Mouse (Mus musculus) liver, embryonic 14.5 days (tissue): ENCODE data around the gene Laptm5. TPM values are rescaled to one million over a fixed set of nuclear protein-coding genes. Genes with fewer than 3 reads are reported as not detected.

ENCODE experiments used
- ATAC-seq: fragments of 200-750 bp; cut with Nextera tagmentation; 2 replicates; pipeline ENCODE4 v1.8.0; 2017; ENCODE audit warnings: moderate number of reproducible peaks, mild to moderate bottlenecking, moderate library complexity; ENCODE audit not compliant: insufficient read depth
- DNase-seq, 3 experiments: peaks; one replicate each; pipeline ENCODE4 v3.0.0-alpha.2; 2012 to 2013; ENCODE audit warnings: low read depth in 3 of 3, low spot score in 3 of 3
- H3K27ac ChIP-seq: fragments of 300-500 bp; sonication (generic); 2 replicates; pipeline ENCODE4 v1.5.1; 2014; ENCODE audit warnings: moderate library complexity, mild to moderate bottlenecking, control low read depth, inconsistent platforms
- H3K27me3 ChIP-seq: fragments of 300-500 bp; sonication (generic); 2 replicates; pipeline ENCODE4 v1.6.1; 2014; ENCODE audit warnings: mild to moderate bottlenecking, low read length, moderate library complexity; ENCODE audit not compliant: control insufficient read depth, insufficient read depth
- H3K36me3 ChIP-seq: fragments of 300-500 bp; sonication (generic); replicated peaks from 2 replicates; pipeline ENCODE4 v1.6.1; 2014; ENCODE audit warnings: low read depth; ENCODE audit not compliant: control insufficient read depth, insufficient read depth
- H3K4me1 ChIP-seq, 2 experiments: fragments of 200-500 bp in 1 of 2; fragments of 300-500 bp in 1 of 2; sonication (generic) in 1 of 2; replicated peaks; 2 replicates each; pipeline ENCODE4 v1.6.1; 2012 to 2014; ENCODE audit warnings: antibody characterized with exemption in 1 of 2, inconsistent platforms in 1 of 2, low read length in 1 of 2; ENCODE audit not compliant: control insufficient read depth in 2 of 2, insufficient read depth in 2 of 2
- H3K4me2 ChIP-seq: fragments of 300-500 bp; sonication (generic); 2 replicates; pipeline ENCODE4 v1.6.1; 2014; ENCODE audit warnings: low read depth, mild to moderate bottlenecking, control low read depth, moderate library complexity
- H3K4me3 ChIP-seq, 2 experiments: fragments of 200-500 bp in 1 of 2; fragments of 300-500 bp in 1 of 2; sonication (generic) in 1 of 2; 2 replicates each; pipeline ENCODE4 v1.5.1; 2012 to 2014; ENCODE audit warnings: low read depth in 2 of 2, low read length in 2 of 2, mild to moderate bottlenecking in 2 of 2, control low read depth in 1 of 2, inconsistent platforms in 1 of 2, moderate library complexity in 1 of 2; ENCODE audit not compliant: insufficient read depth in 1 of 2
- H3K9ac ChIP-seq: fragments of 300-500 bp; sonication (generic); replicated peaks from 2 replicates; pipeline ENCODE4 v1.6.1; 2014; ENCODE audit warnings: mild to moderate bottlenecking, control low read depth, moderate library complexity
- H3K9me3 ChIP-seq: fragments of 300-500 bp; sonication (generic); 2 replicates; pipeline ENCODE4 v1.6.1; 2016; ENCODE audit warnings: low read length, mixed read lengths; ENCODE audit not compliant: control insufficient read depth
- CTCF ChIP-seq: IDR thresholded peaks from 2 replicates; pipeline ENCODE4 v1.5.1; 2016; ENCODE audit warnings: antibody characterized with exemption, low read depth, control low read depth
- EP300 ChIP-seq: IDR thresholded peaks from 2 replicates; pipeline ENCODE4 v1.6.1; 2016; ENCODE audit warnings: antibody characterized with exemption, low read depth
- WGBS: fragments of 180-500 bp; shearing (Covaris S2); extraction: QIAGEN DNeasy Blood & Tissue Kit; methylation state at CpG from one replicate; pipeline ENCODE4 v1.1.7; 2014; ENCODE audit not compliant: insufficient replicate concordance; 5-methylcytosine and 5-hydroxymethylcytosine counted together
- polyA plus RNA-seq, 2 experiments: library from polyadenylated mRNA; depleted of rRNA in 1 of 2; stranded (reverse) in 1 of 2; unstranded in 1 of 2; fragments of >200 nt; fragmentation: Nextera tagmentation in 1 of 2; extraction: Ambion mirVana in 1 of 2; gene quantifications; 2 replicates each; pipeline versions ENCODE4 v1.2.1 to v1.2.3; 2012 to 2014

The Laptm5 gene
- polyA plus RNA-seq, 2 experiments = 31.0 to 64.3 TPM

DNA sequence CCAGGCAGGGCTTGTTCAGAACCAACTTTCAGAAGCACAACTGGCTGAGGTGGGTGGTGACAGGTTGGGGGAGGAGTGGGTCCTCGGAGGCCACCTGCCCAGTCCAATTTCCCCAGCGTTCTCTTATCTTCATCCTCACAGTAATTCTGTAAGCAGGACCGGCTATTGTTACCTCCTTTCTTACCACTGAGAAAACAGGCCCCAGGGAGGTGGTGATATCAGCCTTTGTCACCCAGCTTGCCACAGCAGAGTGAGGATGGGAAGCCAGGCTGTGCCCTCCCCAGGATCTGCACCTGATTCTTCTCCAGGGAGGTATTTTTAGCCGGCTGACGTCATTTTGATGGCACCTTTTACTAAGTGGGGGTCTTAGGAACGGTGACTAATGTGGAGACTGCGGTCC, 7.9 kb upstream of the Laptm5 start:
- no peak for TF ChIP-seq EP300
- TF ChIP-seq CTCF = no peak
- WGBS = 24% methylated on average over 7 of the region's 7 CpGs
- Histone ChIP-seq H3K27ac (no peak overlapping the region), H3K4me3 (no peak overlapping the region), H3K36me3 (no peaks in the 10 kb centered on the region), H3K9me3 (no peaks in the 10 kb centered on the region), H3K4me2 (no peak overlapping the region), H3K4me1 (peaks cover 0 to 15% of the 10 kb centered on the region in 2 experiments; a peak in 2 of 4 replicates), H3K9ac (no peak overlapping the region), H3K27me3 (no peaks in the 10 kb centered on the region)
- no peak for ATAC-seq
- no peak for DNase-seq

DNA sequence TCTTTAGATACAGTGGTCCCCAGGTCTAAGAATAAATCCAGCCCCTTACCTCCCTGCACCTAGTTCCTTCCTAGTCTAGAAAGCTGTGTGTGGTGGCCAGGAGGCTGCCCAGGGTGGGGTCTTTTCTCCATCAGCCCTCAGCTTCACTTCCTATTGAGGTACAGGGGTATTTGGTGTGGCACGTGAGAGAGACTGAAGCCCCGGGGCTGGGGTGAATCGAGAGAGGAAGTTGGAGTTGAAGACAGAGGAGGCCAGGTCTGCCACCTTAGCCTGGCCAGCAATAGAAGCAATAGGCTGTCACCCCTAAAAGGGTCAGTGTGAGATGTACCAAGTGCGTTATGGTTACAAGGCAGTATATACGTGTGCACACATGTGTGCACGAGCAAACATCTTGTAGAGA, 7.0 kb upstream of the Laptm5 start:
- Histone ChIP-seq H3K9ac (no peak overlapping the region), H3K4me3 (no peak overlapping the region), H3K27ac (no peak overlapping the region), H3K4me2 (no peak overlapping the region), H3K9me3 (no peaks in the 10 kb centered on the region), H3K27me3 (no peaks in the 10 kb centered on the region), H3K4me1 (peaks cover 0 to 21% of the 10 kb centered on the region in 2 experiments; a peak in 3 of 4 replicates), H3K36me3 (no peaks in the 10 kb centered on the region)
- WGBS = 50% methylated on average over 6 of the region's 6 CpGs
- TF ChIP-seq EP300 (no peak), CTCF (no peak)
- ATAC-seq = no peak
- DNase-seq = no peak

DNA sequence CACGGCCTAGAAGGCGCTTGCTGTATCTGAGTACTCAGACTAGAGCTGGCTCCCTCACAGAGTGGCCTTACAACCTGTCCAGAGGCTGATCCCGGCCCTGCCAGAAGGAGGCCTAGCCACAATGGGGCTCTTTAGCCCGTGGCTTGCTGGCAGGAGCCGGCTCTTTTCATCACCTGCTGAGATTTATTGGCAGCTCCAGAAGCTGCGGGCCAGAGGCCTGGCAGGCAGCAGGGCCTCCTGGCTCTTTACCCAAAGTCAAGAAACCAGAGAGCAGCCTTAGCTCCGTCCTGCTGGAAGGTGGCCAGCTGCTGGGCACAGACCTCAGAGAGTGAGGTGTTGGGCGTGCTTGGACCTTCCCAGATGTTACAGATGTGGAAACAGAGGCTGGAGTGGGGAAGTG, 6.6 kb upstream of the Laptm5 start:
- TF ChIP-seq CTCF (no peak), EP300 (no peak)
- H3K4me2 ChIP-seq = no peak overlapping the region

DNA sequence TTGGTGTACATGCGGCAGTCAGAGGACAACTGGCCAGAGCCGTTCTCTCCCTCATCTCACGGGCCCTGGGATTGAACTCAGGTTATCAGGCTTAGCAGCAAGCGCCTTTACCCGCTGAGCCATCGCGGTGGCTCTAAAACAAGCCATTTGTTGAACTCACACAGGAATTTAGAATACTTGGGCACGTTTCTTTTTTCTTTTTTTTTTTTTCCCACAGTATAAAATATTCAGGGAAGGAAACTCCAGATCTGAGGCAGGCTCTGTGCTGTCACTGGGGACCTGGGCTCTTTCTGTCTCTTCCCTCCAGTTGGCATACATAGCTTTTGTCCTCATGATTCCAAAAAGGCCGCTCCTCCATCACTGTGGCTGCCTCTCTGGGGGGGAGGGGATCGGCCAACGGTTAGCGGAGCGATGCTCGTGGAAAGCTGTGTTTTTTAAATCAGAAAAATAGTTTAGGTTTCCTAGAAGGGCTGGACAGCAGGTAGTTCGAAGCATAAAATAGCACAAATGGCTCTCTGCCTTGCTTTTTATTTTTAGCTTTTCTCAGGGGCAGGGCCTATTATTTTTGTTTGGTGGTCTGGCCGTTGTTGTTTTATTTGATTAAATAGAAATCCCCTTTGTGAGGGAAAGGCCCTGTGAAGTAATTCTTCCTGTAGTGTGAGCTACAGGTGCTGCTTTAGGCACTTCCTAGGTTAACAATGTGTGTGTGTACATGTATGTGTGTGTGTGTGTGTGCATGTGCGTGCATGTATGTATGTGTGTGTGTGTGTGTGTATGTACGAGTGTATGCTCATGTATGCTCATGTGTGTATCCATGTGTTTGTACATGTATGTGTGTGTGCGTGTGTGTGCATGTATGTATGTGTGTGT, 5.5 kb upstream of the Laptm5 start:
- Histone ChIP-seq H3K27ac (no peak overlapping the region), H3K36me3 (no peaks in the 10 kb centered on the region), H3K27me3 (no peaks in the 10 kb centered on the region), H3K4me3 (no peak overlapping the region), H3K9ac (no peak overlapping the region), H3K4me2 (no peak overlapping the region), H3K9me3 (no peaks in the 10 kb centered on the region), H3K4me1 (peaks cover 0 to 21% of the 10 kb centered on the region in 2 experiments; a peak in 3 of 4 replicates)
- DNase-seq (no peak), ATAC-seq (no peak)
- TF ChIP-seq CTCF (no peak), EP300 (no peak)
- WGBS = 74% methylated on average over 19 of the region's 19 CpGs

More for the DNA sequence above, 6.6 kb upstream of the Laptm5 start:
- 61% methylated on average over 8 of the region's 8 CpGs for WGBS
- Histone ChIP-seq H3K4me1 (peaks cover 0 to 25% of the 10 kb centered on the region in 2 experiments; a peak in 3 of 4 replicates), H3K9ac (no peak overlapping the region), H3K4me3 (no peak overlapping the region), H3K27ac (no peak overlapping the region), H3K27me3 (no peaks in the 10 kb centered on the region), H3K9me3 (no peaks in the 10 kb centered on the region), H3K36me3 (no peaks in the 10 kb centered on the region)
- no peak for ATAC-seq
- DNase-seq = no peak

DNA sequence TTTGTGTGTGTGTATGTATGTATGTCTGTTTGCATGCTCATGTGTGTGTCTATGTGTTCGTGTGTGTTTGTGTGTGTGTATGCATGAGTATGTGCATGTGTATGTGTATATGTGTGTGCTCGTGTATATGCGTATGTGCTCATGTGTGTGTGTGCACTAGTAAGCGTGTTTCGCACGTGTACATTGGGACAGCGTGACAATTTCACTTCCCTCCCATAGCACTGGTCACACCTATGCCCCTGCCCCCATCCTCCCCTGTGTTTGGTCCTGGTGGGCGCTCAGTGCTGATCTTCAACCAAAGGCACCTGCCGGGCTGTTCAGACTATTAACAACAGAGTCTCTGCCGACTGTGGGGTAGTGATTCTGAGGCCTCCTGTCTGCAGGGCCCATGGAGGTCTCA, 4.8 kb upstream of the Laptm5 start:
- Histone ChIP-seq H3K36me3 (no peaks in the 10 kb centered on the region), H3K27me3 (no peaks in the 10 kb centered on the region), H3K9ac (no peak overlapping the region), H3K9me3 (no peaks in the 10 kb centered on the region), H3K4me3 (no peak overlapping the region), H3K4me2 (no peak overlapping the region), H3K4me1 (peaks cover 0 to 21% of the 10 kb centered on the region in 2 experiments; a peak in 3 of 4 replicates), H3K27ac (no peak overlapping the region)
- ATAC-seq = no peak
- TF ChIP-seq CTCF = no peak
- TF ChIP-seq EP300 = no peak
- WGBS = 79% methylated on average over 10 of the region's 10 CpGs
- no peak for DNase-seq
